Mouse (Mus musculus) B cell, adult 2 months (primary cell): ENCODE measurements around the gene Lyve1.

Experiments
- DNase-seq, 2 experiments: peaks; one replicate each; pipeline ENCODE4 v3.0.0; 2022

Lyve1 gene

GRCm38 (mm10) chr7:110808962-110809361 lies 54.1 kb downstream of the Lyve1 start:
- DNase-seq: no peak

- no peak for DNase-seq
These were observed 55.5 kb downstream of the Lyve1 start for GRCm38 (mm10) chr7:110807460-110808030.

DNA sequence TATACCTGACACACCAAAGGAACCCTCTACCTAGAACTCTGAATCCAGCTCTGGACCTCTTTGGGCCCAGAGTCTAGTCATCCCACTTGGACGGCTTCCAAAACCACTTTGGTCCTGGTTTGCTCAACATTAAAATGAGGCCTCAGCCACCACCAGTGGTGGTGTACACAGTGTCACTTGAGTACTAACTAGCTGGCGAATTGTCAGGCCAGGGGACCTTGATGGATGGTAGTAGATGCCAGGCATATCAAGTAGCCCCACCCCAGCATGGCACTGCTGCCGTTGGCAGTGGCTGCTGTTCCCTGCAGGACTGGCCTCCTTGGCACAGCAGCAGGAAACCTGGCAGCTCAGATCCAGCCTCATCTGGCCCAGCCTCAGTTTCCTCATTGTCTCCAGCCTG lies 58.8 kb downstream of the Lyve1 start:
- no peak for DNase-seq

DNA sequence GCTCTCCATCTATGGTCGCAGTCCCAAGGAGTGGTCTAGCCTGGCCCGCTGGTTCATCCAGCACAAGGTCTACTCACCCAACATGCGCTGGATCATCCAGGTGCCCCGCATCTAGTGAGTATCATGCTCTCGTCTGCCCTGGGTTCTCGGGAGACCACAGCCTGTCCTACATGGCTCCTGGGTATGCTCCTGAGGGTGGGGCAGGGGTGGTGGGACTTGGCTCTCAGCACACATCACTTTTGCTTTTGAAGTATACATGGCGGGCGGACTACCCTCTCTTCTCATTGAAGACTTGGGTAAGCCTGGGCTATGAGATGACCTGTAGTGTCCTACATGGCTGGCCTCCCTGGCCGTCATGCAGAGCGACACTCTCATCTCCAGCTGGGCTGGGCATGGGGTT lies 59.9 kb downstream of the Lyve1 start:
- DNase-seq: no peak

DNA sequence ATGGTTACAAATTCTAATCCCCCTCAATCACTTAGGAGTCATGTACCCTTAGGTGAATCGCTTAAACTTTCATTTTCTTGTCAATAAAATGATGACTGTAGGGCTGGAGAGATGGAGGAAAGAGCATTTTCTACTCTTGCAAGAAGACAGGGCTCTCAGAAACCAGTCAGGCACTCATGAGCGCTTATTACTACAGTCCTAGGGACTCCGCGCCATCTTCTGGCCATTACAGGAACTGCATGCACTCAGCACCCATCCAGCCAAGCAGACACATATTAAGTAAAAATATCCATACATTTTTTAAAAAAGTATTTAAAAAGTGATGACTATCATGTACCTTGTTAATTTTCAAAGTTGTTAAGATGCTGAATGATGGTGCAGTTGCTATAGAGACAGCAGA lies 62.0 kb downstream of the Lyve1 start:
- peak; percentile 84 to 86 for DNase-seq
